Mouse (Mus musculus): ENCODE measurements around the gene Vmn1r213.

Vmn1r213 gene

DNA sequence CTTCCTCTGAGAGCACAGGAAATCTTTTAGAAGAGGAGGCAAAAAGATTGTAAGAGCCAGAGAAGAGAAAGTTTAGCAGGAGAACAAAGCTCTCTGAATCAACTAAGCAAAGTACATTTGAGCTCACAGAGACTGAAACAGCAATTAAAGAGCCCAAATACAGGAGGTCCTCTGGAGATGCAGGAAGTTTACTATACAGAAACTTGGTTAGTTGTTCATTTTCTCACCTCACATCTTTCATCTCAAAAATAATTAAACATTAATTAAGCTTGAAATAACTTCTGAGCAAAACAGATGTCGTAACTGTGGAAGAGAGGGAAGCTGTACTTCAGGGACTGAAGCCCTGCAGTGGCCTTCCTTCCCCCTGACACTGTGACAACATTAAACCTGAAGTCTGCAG lies at the start of gene Vmn1r213:
TSS of gene Vmn1r213 (plus strand) at position 301 of the 400 bp plus-strand sequence.
- no peak for DNase-seq

DNA sequence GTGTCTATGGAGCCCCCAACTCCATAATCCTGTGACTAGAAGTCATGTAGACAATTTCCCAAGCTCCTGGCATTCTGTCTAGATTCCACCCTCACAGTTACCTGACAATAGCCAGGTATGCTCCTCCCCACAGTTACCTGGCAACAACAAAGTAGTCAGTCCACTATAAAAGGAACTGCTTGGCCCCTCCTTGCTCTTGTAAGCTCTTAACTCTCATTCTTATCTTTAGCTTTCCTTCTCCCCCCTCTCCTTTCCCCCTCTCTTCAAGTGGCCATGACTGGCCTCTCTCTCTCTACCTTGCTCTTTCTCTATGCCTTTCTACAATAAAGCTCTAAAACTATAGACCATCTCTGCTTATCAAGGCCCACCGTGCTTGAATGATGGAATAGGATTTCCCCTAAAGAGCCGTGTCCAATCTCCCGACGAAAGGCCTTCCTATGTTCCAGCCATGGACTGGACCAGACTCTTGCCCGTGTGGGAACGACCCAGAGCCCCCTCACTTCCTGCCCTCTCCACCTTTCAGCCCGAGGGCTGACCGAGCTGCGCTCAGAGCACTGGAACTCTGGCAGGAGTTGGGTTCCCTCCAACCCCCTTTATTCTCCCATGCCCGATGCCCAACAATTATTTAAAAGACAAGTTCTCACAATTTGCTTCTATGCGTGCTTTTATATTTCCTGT lies 17.1 kb upstream of the Vmn1r213 start:
- DNase-seq: no peak

DNA sequence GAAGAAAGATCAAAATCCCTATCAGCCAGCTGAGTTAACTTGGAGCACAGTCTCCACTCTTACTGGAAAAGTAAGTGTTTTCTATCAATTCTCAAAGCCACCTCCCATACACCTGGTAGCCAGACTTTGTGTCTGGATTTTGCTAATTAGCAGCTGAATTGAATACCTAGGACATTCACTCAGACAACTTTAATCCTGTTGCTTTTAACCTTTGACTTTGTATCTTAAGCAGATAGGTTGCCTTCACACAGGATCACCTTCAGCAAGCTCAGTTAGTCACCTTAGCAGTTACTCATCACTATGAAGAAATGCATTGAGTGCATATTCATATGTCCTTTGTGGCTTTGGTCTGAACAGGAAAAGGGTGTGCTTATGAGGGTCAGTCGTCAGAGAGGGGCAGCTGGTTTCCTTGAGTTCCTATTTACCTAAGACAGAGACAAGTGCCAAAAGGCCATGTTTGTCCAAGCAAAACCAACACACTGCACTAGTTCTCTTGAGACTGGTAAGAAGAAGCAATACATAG lies 15.2 kb upstream of the Vmn1r213 start:
- DNase-seq: no peak

GRCm38 (mm10) chr13:22992721-22993120 lies 14.7 kb upstream of the Vmn1r213 start:
- DNase-seq: no peak

- no peak for DNase-seq
These were observed 10.7 kb downstream of the Vmn1r213 start for GRCm38 (mm10) chr13:23018158-23018557.

DNA sequence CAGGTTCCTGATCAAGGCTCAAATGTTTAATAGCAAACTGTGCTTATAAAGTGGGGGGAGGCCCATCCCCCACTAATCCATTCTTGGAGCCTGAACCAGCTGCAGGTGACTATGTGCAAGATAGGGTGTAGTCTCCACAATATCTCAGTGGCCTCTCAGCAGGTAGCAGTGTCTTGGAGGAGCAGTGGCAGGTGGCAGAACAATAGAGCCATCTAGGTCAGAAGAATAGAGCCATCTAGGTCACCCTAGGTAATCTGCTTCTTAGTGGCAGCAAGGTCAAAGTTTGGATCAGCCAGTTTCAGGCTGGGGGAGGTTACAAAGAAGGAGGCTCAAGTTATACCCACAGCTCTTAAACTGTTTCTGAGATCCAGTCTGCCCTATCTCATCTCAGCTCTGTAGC lies 17.4 kb downstream of the Vmn1r213 start:
- no peak for DNase-seq

DNA sequence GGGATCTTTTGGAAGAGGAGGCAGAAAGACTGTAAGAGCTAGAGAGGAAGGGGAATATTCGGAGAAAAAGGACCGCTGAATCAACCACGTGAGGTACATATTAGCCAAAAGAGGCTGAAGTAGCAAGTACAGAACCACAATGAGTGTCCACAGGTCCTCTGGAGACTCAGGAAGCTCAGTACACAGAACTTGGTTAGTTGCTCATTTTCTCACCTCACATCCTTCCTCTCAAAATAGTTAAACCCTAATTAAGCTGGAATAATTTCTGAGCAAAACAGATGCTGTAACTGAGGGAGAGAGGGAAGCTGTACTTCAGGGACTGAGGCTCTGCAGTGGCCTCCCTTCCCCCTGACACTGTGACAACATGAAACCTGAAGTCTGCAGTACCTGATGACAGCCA lies 22.7 kb downstream of the Vmn1r213 start, which contains the start of gene Vmn1r214:
TSS of gene Vmn1r214 (plus strand) at position 301 of the 400 bp plus-strand sequence.
- DNase-seq: no peak

DNA sequence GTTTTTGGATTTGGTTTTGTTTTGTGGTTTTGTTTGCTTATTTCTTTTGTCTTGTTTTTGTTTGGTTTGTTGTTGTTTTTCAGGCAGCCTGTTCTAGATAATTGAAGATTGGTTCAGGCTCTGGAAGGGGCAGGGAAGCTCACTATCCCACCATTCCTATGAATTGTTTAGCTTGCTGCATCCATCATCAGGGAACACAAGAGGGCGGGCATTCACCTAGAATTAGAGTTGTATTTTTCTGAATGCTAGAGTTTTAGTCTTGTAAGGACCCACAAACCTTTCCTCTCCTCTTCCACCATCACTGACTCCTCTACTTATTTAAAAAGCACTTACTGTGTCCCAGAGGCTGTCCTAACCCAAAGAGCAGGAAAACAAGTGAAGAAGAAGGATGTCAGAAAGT lies 50.3 kb downstream of the Vmn1r213 start:
- DNase-seq: no peak
